Mouse (Mus musculus) forebrain, postnatal 0 days (tissue): ENCODE results near the gene Slc17a7. TPM values are rescaled to one million over a fixed set of nuclear protein-coding genes. Genes with fewer than 3 reads are reported as not detected.

Source experiments
- ATAC-seq: fragments of 200-750 bp; cut with Nextera tagmentation; 2 replicates; pipeline ENCODE4 v1.8.0; 2017; ENCODE audit warnings: mild to moderate bottlenecking, moderate library complexity
- DNase-seq: peaks from one replicate; pipeline ENCODE4 v3.0.0-alpha.2; 2015
- H3K27ac ChIP-seq: fragments of 300-500 bp; sonication (generic); 2 replicates; pipeline ENCODE4 v1.5.1; 2014; ENCODE audit warnings: low read depth, mild to moderate bottlenecking, antibody characterized with exemption, low read length, moderate library complexity, mixed read lengths
- H3K27me3 ChIP-seq: fragments of 300-500 bp; sonication (generic); 2 replicates; pipeline ENCODE4 v1.6.1; 2014; ENCODE audit warnings: mild to moderate bottlenecking, low read length, mixed read lengths; ENCODE audit not compliant: insufficient read depth
- H3K36me3 ChIP-seq: fragments of 300-500 bp; sonication (generic); 2 replicates; pipeline ENCODE4 v1.6.1; 2014; ENCODE audit warnings: mild to moderate bottlenecking, moderate library complexity; ENCODE audit not compliant: insufficient read depth
- H3K4me1 ChIP-seq: fragments of 300-500 bp; sonication (generic); 2 replicates; pipeline ENCODE4 v1.6.1; 2014; ENCODE audit warnings: antibody characterized with exemption; ENCODE audit not compliant: insufficient read depth
- H3K4me2 ChIP-seq: fragments of 300-500 bp; sonication (generic); 2 replicates; pipeline ENCODE4 v1.6.1; 2014; ENCODE audit warnings: low read depth, mild to moderate bottlenecking, moderate library complexity
- H3K4me3 ChIP-seq: fragments of 300-500 bp; sonication (generic); 2 replicates; pipeline ENCODE4 v1.5.1; 2014; ENCODE audit warnings: low read depth, low read length, mixed read lengths
- H3K9ac ChIP-seq: fragments of 300-500 bp; sonication (generic); 2 replicates; pipeline ENCODE4 v1.6.1; 2014; ENCODE audit warnings: mild to moderate bottlenecking
- H3K9me3 ChIP-seq: fragments of 300-500 bp; sonication (generic); 2 replicates; pipeline ENCODE4 v1.6.1; 2016; ENCODE audit warnings: low read length
- CTCF ChIP-seq: sonication (generic); IDR thresholded peaks from 2 replicates; pipeline ENCODE4 v1.5.1; 2016; ENCODE audit warnings: antibody characterized with exemption, control low read depth, low read depth
- WGBS: fragments of 180-500 bp; shearing (Covaris S2); extraction: QIAGEN DNeasy Blood & Tissue Kit; methylation state at CpG from one replicate; pipeline ENCODE4 v1.1.7; 2014; 5-methylcytosine and 5-hydroxymethylcytosine counted together
- polyA plus RNA-seq: library from polyadenylated mRNA; unstranded; fragments of >200 nt; fragmentation: Nextera tagmentation; extraction: Ambion mirVana; gene quantifications from 2 replicates; pipeline ENCODE4 v1.2.1, GENCODE M21; 2015
- total RNA-seq: library from RNA; depleted of rRNA; stranded (reverse); fragments of >200 nt; gene quantifications from 2 replicates; pipeline ENCODE4 v1.2.3, GENCODE M21; 2014

Slc17a7 gene
- total and polyA plus RNA-seq, 2 experiments from 2014 or later, result 47.6 to 87.5 TPM

- peak; percentile 67 for DNase-seq
- Histone ChIP-seq H3K9ac (peak overlapping the region; percentile 82), H3K4me1 (peaks cover 13% of the 10 kb centered on the region; the same call in 1 of the 2 replicates), H3K9me3 (no peaks in the 10 kb centered on the region), H3K27ac (peak overlapping the region; percentile 95; the same call in 1 of the 2 replicates), H3K4me2 (peak overlapping the region; percentile 78), H3K27me3 (no peaks in the 10 kb centered on the region), H3K4me3 (peak overlapping the region; percentile 73), H3K36me3 (peaks cover 18% of the 10 kb centered on the region; the same call in 1 of the 2 replicates)
- ATAC-seq, result peak; percentile 45
- TF ChIP-seq CTCF, result peak; percentile 62
- WGBS, result 80% methylated on average over 12 of the region's 12 CpGs
Measured at GRCm38 (mm10) chr7:45154993-45155514, 8.7 kb upstream of the Slc17a7 start.

GRCm38 (mm10) chr7:45155590-45155989 lies 8.2 kb upstream of the Slc17a7 start:
- H3K9ac ChIP-seq, result no peak overlapping the region
- DNase-seq (no peak), ATAC-seq (no peak)
- no peak for TF ChIP-seq CTCF
- 88% methylated on average over 9 of the region's 9 CpGs for WGBS
- peaks cover 23% of the 10 kb centered on the region; the same call in 1 of the 2 replicates for H3K36me3 ChIP-seq
- no peak overlapping the region for H3K27ac ChIP-seq
- no peaks in the 10 kb centered on the region for H3K9me3 ChIP-seq
- peaks cover 13% of the 10 kb centered on the region; the same call in 1 of the 2 replicates for H3K4me1 ChIP-seq
- H3K4me2 ChIP-seq, result peak overlapping the region; percentile 78; the same call in 1 of the 2 replicates
- H3K4me3 ChIP-seq, result peak overlapping the region; percentile 73; the same call in 1 of the 2 replicates
- no peaks in the 10 kb centered on the region for H3K27me3 ChIP-seq

- no peak overlapping the region for H3K4me3 ChIP-seq
- ATAC-seq (no peak), DNase-seq (no peak)
- H3K36me3 ChIP-seq, result peaks cover 23% of the 10 kb centered on the region; the same call in 1 of the 2 replicates
- no peaks in the 10 kb centered on the region for H3K9me3 ChIP-seq
- TF ChIP-seq CTCF, result no peak
- WGBS, result 98% methylated on average over 15 of the region's 15 CpGs
- peaks cover 13% of the 10 kb centered on the region; the same call in 1 of the 2 replicates for H3K4me1 ChIP-seq
- no peak overlapping the region for H3K4me2 ChIP-seq
- H3K9ac ChIP-seq, result no peak overlapping the region
- no peak overlapping the region for H3K27ac ChIP-seq
- H3K27me3 ChIP-seq, result no peaks in the 10 kb centered on the region
Measured at GRCm38 (mm10) chr7:45156206-45156605, 7.5 kb upstream of the Slc17a7 start.

- Histone ChIP-seq H3K36me3 (peaks cover 23% of the 10 kb centered on the region; the same call in 1 of the 2 replicates), H3K27me3 (no peaks in the 10 kb centered on the region), H3K4me3 (no peak overlapping the region), H3K27ac (no peak overlapping the region), H3K4me2 (no peak overlapping the region), H3K9ac (no peak overlapping the region), H3K9me3 (no peaks in the 10 kb centered on the region), H3K4me1 (peaks cover 15% of the 10 kb centered on the region)
- no peak for TF ChIP-seq CTCF
- 85% methylated on average over 14 of the region's 14 CpGs for WGBS
- ATAC-seq (no peak), DNase-seq (no peak)
Measured at GRCm38 (mm10) chr7:45157459-45157858, 6.3 kb upstream of the Slc17a7 start.

- TF ChIP-seq CTCF, result no peak
- Histone ChIP-seq H3K27me3 (peaks cover 6% of the 10 kb centered on the region; the same call in 1 of the 2 replicates), H3K36me3 (peaks cover 23% of the 10 kb centered on the region; the same call in 1 of the 2 replicates), H3K4me2 (no peak overlapping the region), H3K4me1 (peaks cover 14% of the 10 kb centered on the region), H3K27ac (no peak overlapping the region), H3K9me3 (no peaks in the 10 kb centered on the region), H3K4me3 (no peak overlapping the region), H3K9ac (no peak overlapping the region)
- DNase-seq (no peak), ATAC-seq (no peak)
- WGBS, result 93% methylated on average over 6 of the region's 6 CpGs
Measured at GRCm38 (mm10) chr7:45158991-45159390, 4.8 kb upstream of the Slc17a7 start.

GRCm38 (mm10) chr7:45160316-45160800 lies 3.4 kb upstream of the Slc17a7 start:
- peaks cover 6% of the 10 kb centered on the region; the same call in 1 of the 2 replicates for H3K27me3 ChIP-seq
- H3K4me2 ChIP-seq, result no peak overlapping the region
- TF ChIP-seq CTCF, result no peak
- no peak overlapping the region for H3K9ac ChIP-seq
- H3K4me1 ChIP-seq, result peaks cover 7% of the 10 kb centered on the region
- no peak overlapping the region for H3K27ac ChIP-seq
- H3K9me3 ChIP-seq, result no peaks in the 10 kb centered on the region
- H3K36me3 ChIP-seq, result peaks cover 23% of the 10 kb centered on the region; the same call in 1 of the 2 replicates
- no peak for DNase-seq
- 91% methylated on average over 6 of the region's 6 CpGs for WGBS
- no peak for ATAC-seq
- H3K4me3 ChIP-seq, result no peak overlapping the region

GRCm38 (mm10) chr7:45160866-45161265 lies 2.9 kb upstream of the Slc17a7 start:
- no peak for TF ChIP-seq CTCF
- Histone ChIP-seq H3K4me1 (peaks cover 6% of the 10 kb centered on the region; the same call in 1 of the 2 replicates), H3K27ac (no peak overlapping the region), H3K27me3 (peaks cover 6% of the 10 kb centered on the region; the same call in 1 of the 2 replicates), H3K36me3 (peaks cover 23% of the 10 kb centered on the region; the same call in 1 of the 2 replicates), H3K9me3 (no peaks in the 10 kb centered on the region), H3K9ac (no peak overlapping the region), H3K4me3 (no peak overlapping the region), H3K4me2 (no peak overlapping the region)
- no peak for ATAC-seq
- 88% methylated on average over 3 of the region's 3 CpGs for WGBS
- no peak for DNase-seq
